Mouse (Mus musculus) cerebellum, adult (tissue): ENCODE results near the gene Slco1c1.

ENCODE experiments used
- ATAC-seq: cut with Nextera tagmentation; 2 replicates; pipeline ENCODE4 v1.9.2; 2017; ENCODE audit warnings: mild to moderate bottlenecking, moderate library complexity, mixed read lengths; ENCODE audit not compliant: insufficient number of reproducible peaks, low FRiP score, low TSS enrichment

Gene Slco1c1

GRCm38 (mm10) chr6:141523747-141524640, at the start of gene Slco1c1:
Slco1c1 (plus strand) TSS chr6:141524368.
- ATAC-seq: no peak

GRCm38 (mm10) chr6:141474696-141475095, 49.5 kb upstream of the Slco1c1 start:
- ATAC-seq: no peak

- no peak for ATAC-seq
Observed at GRCm38 (mm10) chr6:141485302-141486021, 38.7 kb upstream of the Slco1c1 start.

GRCm38 (mm10) chr6:141487266-141487665, 36.9 kb upstream of the Slco1c1 start:
- ATAC-seq: peak; percentile 63; the same call in 1 of the 2 replicates

- ATAC-seq: no peak
Observed at GRCm38 (mm10) chr6:141488619-141489018, 35.5 kb upstream of the Slco1c1 start.

- no peak for ATAC-seq
Observed at GRCm38 (mm10) chr6:141494909-141495308, 29.3 kb upstream of the Slco1c1 start.

- no peak for ATAC-seq
Observed at GRCm38 (mm10) chr6:141495634-141496418, 28.3 kb upstream of the Slco1c1 start.

- ATAC-seq: no peak
Observed at GRCm38 (mm10) chr6:141499511-141499910, 24.7 kb upstream of the Slco1c1 start.

GRCm38 (mm10) chr6:141501171-141501570, 23.0 kb upstream of the Slco1c1 start:
- ATAC-seq: no peak

- no peak for ATAC-seq
Observed at GRCm38 (mm10) chr6:141522541-141522940, 1.6 kb upstream of the Slco1c1 start.

GRCm38 (mm10) chr6:141525787-141526186, 1.6 kb downstream of the Slco1c1 start:
- ATAC-seq: no peak

- no peak for ATAC-seq
Observed at GRCm38 (mm10) chr6:141530865-141531264, 6.7 kb downstream of the Slco1c1 start.

- no peak for ATAC-seq
Observed at GRCm38 (mm10) chr6:141537298-141537697, 13.1 kb downstream of the Slco1c1 start.

GRCm38 (mm10) chr6:141541136-141541535, 17.0 kb downstream of the Slco1c1 start:
- ATAC-seq: no peak

- no peak for ATAC-seq
Observed at GRCm38 (mm10) chr6:141543344-141543743, 19.2 kb downstream of the Slco1c1 start.

GRCm38 (mm10) chr6:141558118-141558517, 34.0 kb downstream of the Slco1c1 start:
- ATAC-seq: no peak

GRCm38 (mm10) chr6:141567366-141567765, 43.2 kb downstream of the Slco1c1 start:
- ATAC-seq: no peak

GRCm38 (mm10) chr6:141567852-141568558, 43.8 kb downstream of the Slco1c1 start:
- ATAC-seq: no peak

GRCm38 (mm10) chr6:141568559-141568946, 44.4 kb downstream of the Slco1c1 start:
- no peak for ATAC-seq

- no peak for ATAC-seq
Observed at GRCm38 (mm10) chr6:141576646-141577200, 52.6 kb downstream of the Slco1c1 start.
